Mouse (Mus musculus) kidney, embryonic 16.5 days (tissue): ENCODE measurements around the gene Klhl5. TPM values are rescaled to one million over a fixed set of nuclear protein-coding genes. Genes with fewer than 3 reads are reported as not detected.

Experiments used
- ATAC-seq: fragments of 200-750 bp; cut with Nextera tagmentation; 2 replicates; pipeline ENCODE4 v1.8.0; 2017; ENCODE audit warnings: moderate TSS enrichment; ENCODE audit not compliant: low FRiP score, low TSS enrichment
- H3K27ac ChIP-seq: fragments of 300-500 bp; sonication (generic); 2 replicates; pipeline ENCODE4 v1.5.1; 2014; ENCODE audit warnings: low read length
- H3K27me3 ChIP-seq: fragments of 300-500 bp; sonication (generic); 2 replicates; pipeline ENCODE4 v1.6.1; 2014; ENCODE audit warnings: low read length, control low read depth, mixed read lengths; ENCODE audit not compliant: insufficient read depth
- H3K36me3 ChIP-seq: fragments of 300-500 bp; sonication (generic); 2 replicates; pipeline ENCODE4 v1.6.1; 2014; ENCODE audit warnings: low read length, control low read depth, mixed read lengths; ENCODE audit not compliant: insufficient read depth
- H3K4me1 ChIP-seq: fragments of 300-500 bp; sonication (generic); 2 replicates; pipeline ENCODE4 v1.6.1; 2014; ENCODE audit warnings: low read length, control low read depth, mixed read lengths; ENCODE audit not compliant: insufficient read depth
- H3K4me2 ChIP-seq: fragments of 300-500 bp; sonication (generic); replicated peaks from 2 replicates; pipeline ENCODE4 v1.6.1; 2014; ENCODE audit warnings: low read depth, low read length
- H3K4me3 ChIP-seq: fragments of 300-500 bp; sonication (generic); 2 replicates; pipeline ENCODE4 v1.5.1; 2014; ENCODE audit warnings: mild to moderate bottlenecking, low read length
- H3K9ac ChIP-seq: fragments of 300-500 bp; sonication (generic); replicated peaks from 2 replicates; pipeline ENCODE4 v1.6.1; 2014; ENCODE audit warnings: low read length
- H3K9me3 ChIP-seq: fragments of 300-500 bp; sonication (generic); 2 replicates; pipeline ENCODE4 v1.6.1; 2016; ENCODE audit warnings: low read length, control low read depth
- WGBS: fragments of 180-500 bp; shearing (Covaris S2); extraction: QIAGEN DNeasy Blood & Tissue Kit; methylation state at CpG from one replicate; pipeline ENCODE4 v1.1.7; 2014; 5-methylcytosine and 5-hydroxymethylcytosine counted together
- polyA plus RNA-seq: library from polyadenylated mRNA; unstranded; fragments of >200 nt; fragmentation: Nextera tagmentation; extraction: Ambion mirVana; gene quantifications from 2 replicates; pipeline ENCODE4 v1.2.1, GENCODE M21; 2015

The Klhl5 gene
- polyA plus RNA-seq, 1 experiment from 2014 or later = 15.8 TPM

DNA sequence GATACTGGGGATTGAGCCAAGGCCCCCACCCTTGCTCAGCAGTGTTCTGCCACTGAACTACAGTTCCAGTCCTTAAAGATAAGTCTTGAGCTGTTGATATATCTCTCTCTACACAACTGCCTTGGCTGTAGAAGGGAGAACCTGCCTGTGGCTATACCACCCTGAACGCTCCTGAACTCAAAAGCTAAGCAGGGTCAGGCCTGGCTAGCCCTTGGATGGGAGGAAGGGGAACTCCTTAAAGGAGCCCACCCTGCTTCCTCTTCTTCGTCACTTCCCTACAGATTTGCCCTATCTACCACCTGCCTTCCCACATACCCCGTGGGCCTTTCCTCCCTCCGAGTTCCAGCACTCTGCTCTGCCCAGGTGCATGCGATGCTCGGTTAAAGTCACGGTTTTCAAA is 28.8 kb downstream of the Klhl5 start:
- H3K4me2 ChIP-seq = no peak overlapping the region
- H3K27ac ChIP-seq = no peak overlapping the region
- 61% methylated on average over 7 of the region's 7 CpGs for WGBS
- peaks cover 5% of the 10 kb centered on the region; the same call in 1 of the 2 replicates for H3K4me1 ChIP-seq
- no peaks in the 10 kb centered on the region for H3K27me3 ChIP-seq
- no peaks in the 10 kb centered on the region for H3K36me3 ChIP-seq
- no peak for ATAC-seq
- no peak overlapping the region for H3K4me3 ChIP-seq
- no peak overlapping the region for H3K9ac ChIP-seq
- no peaks in the 10 kb centered on the region for H3K9me3 ChIP-seq

DNA sequence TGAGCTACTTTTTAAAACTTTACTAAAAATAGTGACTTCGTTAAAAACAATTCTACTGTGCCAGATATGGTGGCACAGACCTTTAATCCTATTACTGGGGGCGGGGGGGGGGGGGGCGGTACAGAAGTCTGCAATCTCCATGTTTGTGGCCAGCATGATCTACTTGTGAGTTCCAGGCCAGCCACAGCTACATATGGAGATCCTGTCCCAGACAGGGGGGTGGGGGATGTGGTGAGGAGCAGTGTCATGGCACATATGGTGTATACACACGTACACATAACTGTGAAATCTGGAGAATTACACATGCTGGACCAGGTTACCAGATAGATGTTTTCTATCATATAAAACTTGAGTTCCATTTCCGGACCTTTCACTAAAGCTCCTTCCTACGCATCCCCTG is 29.7 kb downstream of the Klhl5 start:
- 88% methylated on average over 6 of the region's 6 CpGs for WGBS

DNA sequence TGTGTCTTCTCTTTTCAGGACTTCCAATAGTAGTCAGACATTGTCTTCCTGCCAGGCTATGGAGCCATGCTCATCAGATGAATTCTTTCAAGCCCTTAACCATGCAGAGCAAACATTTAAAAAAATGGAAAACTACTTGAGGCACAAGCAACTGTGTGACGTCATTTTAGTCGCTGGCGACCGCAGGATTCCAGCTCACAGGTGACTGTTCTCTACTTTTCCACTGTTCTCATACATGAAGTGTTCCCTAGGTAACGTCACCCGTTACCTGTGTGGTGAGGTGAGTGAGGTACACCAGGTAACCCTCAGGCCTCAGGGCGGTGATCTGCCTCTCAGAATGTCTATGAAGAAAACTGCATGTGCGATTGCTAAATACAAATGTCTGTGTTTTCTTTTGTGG is 33.9 kb downstream of the Klhl5 start:
- no peak for ATAC-seq
- Histone ChIP-seq H3K4me3 (no peak overlapping the region), H3K4me1 (no peaks in the 10 kb centered on the region), H3K27ac (no peak overlapping the region), H3K36me3 (peaks cover 15% of the 10 kb centered on the region), H3K9ac (no peak overlapping the region), H3K4me2 (no peak overlapping the region), H3K27me3 (no peaks in the 10 kb centered on the region), H3K9me3 (no peaks in the 10 kb centered on the region)
- WGBS = 89% methylated on average over 8 of the region's 8 CpGs

More for the DNA sequence above, 29.7 kb downstream of the Klhl5 start:
- H3K9me3 ChIP-seq = no peaks in the 10 kb centered on the region
- no peaks in the 10 kb centered on the region for H3K4me1 ChIP-seq
- H3K36me3 ChIP-seq = 0 out of 2 replicates have a peak, but pooled peaks cover under 1% of the 10 kb centered on the region
- ATAC-seq = no peak
- H3K27me3 ChIP-seq = no peaks in the 10 kb centered on the region
- no peak overlapping the region for H3K9ac ChIP-seq
- no peak overlapping the region for H3K4me2 ChIP-seq
- H3K4me3 ChIP-seq = no peak overlapping the region
- H3K27ac ChIP-seq = no peak overlapping the region

DNA sequence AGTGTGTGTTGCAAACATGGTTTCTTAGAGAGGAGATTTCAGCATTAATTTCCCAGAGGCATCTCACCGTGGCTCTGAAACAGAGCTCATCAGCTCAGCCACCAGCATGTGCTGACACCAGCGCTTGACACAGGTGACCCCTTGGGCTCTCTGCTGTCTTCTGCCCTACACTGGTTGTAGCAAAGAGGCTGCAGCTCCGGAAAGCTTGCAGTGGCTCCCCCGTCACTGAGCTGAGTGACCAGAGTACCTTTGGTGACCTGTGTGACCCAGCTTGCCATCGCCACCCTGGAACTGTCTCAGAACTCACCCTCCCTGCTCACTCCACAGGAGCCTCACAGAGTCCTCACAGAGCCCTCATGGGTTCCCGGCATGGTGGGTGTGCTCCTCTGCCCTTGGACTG is 34.9 kb downstream of the Klhl5 start:
- Histone ChIP-seq H3K27me3 (no peaks in the 10 kb centered on the region), H3K9me3 (no peaks in the 10 kb centered on the region), H3K4me1 (no peaks in the 10 kb centered on the region), H3K27ac (no peak overlapping the region), H3K36me3 (peaks cover 15% of the 10 kb centered on the region), H3K9ac (no peak overlapping the region), H3K4me2 (no peak overlapping the region), H3K4me3 (no peak overlapping the region)
- 73% methylated on average over 6 of the region's 6 CpGs for WGBS
- ATAC-seq = no peak

DNA sequence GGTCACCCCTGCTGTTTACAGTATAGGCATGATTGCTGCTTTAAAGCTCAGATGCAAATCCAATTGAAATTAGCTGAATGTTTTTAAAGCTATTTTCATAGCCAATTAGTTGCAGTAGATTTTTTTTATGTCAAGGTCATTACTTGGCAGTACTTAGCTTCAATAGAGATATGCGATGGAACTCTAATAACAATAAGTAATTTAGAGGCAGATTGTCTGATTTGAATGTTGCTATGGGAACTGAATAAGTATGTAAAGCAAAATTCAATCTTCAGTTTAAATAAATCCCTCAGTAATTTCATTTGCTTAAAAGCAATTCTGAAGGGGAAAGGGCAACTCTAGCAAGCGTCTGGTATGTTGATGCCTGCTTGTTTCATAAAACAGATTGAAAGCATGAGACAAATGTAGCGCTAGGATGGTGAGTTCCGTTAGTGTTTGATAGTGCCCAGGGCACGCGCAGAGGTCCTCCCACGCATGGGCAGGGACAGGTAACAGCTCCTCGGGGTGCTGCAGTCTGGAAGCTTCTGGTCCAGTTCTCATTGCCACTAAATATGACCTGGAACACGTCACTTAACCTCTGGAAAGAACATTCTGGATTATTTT is 38.3 kb downstream of the Klhl5 start:
- 86% methylated on average over 9 of the region's 9 CpGs for WGBS
- Histone ChIP-seq H3K27me3 (no peaks in the 10 kb centered on the region), H3K27ac (no peak overlapping the region), H3K36me3 (peaks cover 16% of the 10 kb centered on the region), H3K9ac (no peak overlapping the region), H3K9me3 (no peaks in the 10 kb centered on the region), H3K4me1 (no peaks in the 10 kb centered on the region), H3K4me3 (no peak overlapping the region), H3K4me2 (no peak overlapping the region)
- no peak for ATAC-seq

DNA sequence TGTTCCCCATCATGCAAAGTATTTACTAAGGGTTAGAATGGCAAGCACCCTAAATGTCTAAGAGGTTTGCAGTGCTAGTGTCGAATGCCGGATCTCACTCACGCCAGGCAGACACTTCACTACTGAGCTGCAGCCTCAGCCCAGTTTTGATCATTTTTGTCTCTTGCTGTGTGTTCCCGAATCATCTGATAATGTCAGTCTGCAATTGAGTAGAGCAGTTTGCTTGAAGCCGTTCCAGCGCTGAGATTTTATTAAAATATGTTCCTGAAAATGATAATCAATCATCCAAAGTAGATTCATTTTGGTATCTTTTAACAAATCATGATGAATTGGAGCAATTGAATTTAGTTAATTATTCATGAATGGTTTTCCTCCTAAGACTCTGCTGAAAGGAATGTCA is 39.4 kb downstream of the Klhl5 start:
- Histone ChIP-seq H3K4me3 (no peak overlapping the region), H3K27me3 (no peaks in the 10 kb centered on the region), H3K4me1 (no peaks in the 10 kb centered on the region), H3K9me3 (no peaks in the 10 kb centered on the region), H3K27ac (no peak overlapping the region), H3K36me3 (peaks cover 19% of the 10 kb centered on the region), H3K9ac (no peak overlapping the region), H3K4me2 (no peak overlapping the region)
- WGBS = 80% methylated on average over 6 of the region's 6 CpGs
- no peak for ATAC-seq

DNA sequence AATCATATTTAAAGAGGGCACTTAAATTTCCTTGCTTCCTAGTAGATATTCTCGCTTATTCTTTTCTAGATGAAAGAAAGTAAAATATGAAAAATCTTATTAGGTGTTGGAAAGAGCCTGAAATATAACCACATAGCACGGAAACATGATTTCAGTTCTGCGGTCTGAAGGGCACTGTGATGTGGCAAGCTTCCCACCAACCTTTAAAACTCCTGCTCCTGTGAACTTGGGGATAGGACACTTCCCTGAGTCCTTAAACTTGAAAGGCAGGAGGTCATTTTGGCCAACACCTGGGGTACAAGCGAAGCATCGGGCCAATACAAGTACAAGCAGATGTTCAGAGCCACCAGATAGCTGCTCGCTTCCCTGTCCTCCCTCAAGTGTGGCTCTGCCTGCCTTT is 42.4 kb downstream of the Klhl5 start:
- Histone ChIP-seq H3K27ac (no peak overlapping the region), H3K36me3 (peaks cover 8% of the 10 kb centered on the region), H3K27me3 (no peaks in the 10 kb centered on the region), H3K4me1 (no peaks in the 10 kb centered on the region), H3K9ac (no peak overlapping the region), H3K4me3 (no peak overlapping the region), H3K4me2 (no peak overlapping the region), H3K9me3 (no peaks in the 10 kb centered on the region)
- ATAC-seq = no peak
- WGBS = 89% methylated on average over 6 of the region's 6 CpGs

DNA sequence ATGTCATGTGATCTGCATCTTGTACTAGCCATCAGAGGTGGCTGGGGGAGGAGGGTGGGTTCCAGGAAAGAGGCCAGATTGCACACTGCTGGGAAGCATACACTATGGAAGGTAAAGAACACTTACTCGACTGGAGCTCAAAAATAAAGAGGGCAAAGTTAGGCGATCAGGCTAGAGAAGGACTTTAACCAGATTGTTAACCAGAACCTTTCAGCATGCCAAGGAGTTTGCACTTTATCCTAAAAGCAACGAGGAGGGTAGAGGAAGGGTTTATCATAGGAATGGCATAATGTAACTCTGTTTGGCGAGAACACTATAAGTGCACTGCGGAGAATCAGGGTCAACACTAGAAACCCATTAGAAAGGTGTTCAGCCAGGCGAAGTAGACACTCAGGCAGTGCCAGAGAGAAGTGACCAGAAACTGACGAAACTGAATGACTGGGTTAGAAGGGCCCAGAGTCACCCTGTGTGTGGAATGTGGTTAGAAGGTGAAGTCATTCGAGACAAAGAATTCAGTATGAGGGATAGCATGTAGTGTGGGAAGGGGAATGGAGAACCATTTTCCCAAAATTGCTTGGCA is 43.1 kb downstream of the Klhl5 start:
- WGBS = 84% methylated on average over 8 of the region's 8 CpGs
- Histone ChIP-seq H3K9me3 (no peaks in the 10 kb centered on the region), H3K4me3 (no peak overlapping the region), H3K4me1 (no peaks in the 10 kb centered on the region), H3K27me3 (no peaks in the 10 kb centered on the region), H3K4me2 (no peak overlapping the region), H3K36me3 (peaks cover 5% of the 10 kb centered on the region; the same call in 1 of the 2 replicates), H3K9ac (no peak overlapping the region), H3K27ac (no peak overlapping the region)
- ATAC-seq = no peak

DNA sequence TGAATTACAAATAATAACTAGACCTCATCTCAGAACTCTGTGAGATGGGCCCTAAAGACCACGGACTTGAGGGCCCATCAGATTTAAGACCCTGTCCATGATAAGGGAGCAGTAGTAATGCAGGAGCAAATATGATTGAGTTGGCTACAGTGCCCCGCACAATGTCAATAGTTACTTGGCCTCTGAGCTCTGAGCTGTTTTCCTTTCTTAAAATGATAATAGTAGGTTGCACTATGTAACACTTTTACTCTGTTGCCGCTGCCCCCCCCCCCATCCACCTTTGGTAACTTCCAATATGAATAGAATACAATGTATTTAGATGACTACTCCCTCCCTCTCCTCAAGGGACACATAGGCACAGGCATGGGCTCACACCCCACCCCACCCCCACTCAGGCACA is 43.9 kb downstream of the Klhl5 start:
- no peak for ATAC-seq
- WGBS = 94% methylated on average over 3 of the region's 3 CpGs
- Histone ChIP-seq H3K27ac (no peak overlapping the region), H3K27me3 (no peaks in the 10 kb centered on the region), H3K9me3 (no peaks in the 10 kb centered on the region), H3K4me3 (no peak overlapping the region), H3K4me1 (no peaks in the 10 kb centered on the region), H3K9ac (no peak overlapping the region), H3K36me3 (peaks cover 8% of the 10 kb centered on the region), H3K4me2 (no peak overlapping the region)

DNA sequence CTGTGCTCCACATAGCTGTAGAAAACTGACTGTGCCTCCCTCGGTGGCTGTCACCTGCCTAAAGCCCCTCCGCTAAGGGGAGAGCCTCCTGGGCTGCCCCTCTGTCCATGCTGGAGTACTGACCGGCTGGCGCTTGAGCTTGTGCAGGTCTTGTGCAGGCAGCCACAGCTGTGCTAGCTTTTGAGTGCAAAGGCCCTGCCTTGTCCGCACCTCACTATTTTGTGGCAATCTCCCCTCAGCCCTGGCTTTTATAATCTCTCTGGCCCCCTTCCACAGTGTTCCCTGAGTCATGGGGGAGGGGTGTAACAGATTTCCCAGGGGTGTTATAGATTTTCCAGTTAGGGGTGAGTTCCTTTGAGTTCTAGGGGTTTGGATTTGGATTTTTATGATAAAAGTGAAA is 44.4 kb downstream of the Klhl5 start:
- no peak for ATAC-seq
- Histone ChIP-seq H3K27ac (no peak overlapping the region), H3K36me3 (peaks cover 10% of the 10 kb centered on the region), H3K4me1 (no peaks in the 10 kb centered on the region), H3K4me2 (no peak overlapping the region), H3K4me3 (no peak overlapping the region), H3K27me3 (no peaks in the 10 kb centered on the region), H3K9ac (no peak overlapping the region), H3K9me3 (no peaks in the 10 kb centered on the region)
- WGBS = 79% methylated on average over 5 of the region's 5 CpGs
